Mouse (Mus musculus): ENCODE measurements around the gene Scand1. TPM values are rescaled to one million over a fixed set of nuclear protein-coding genes. Genes with fewer than 3 reads are reported as not detected.

Scand1 gene
- polyA plus RNA-seq, 2 experiments = 74.1 to 97.7 TPM

GRCm38 (mm10) chr2:156309948-156310347, 2.6 kb downstream of the Scand1 start:
- Histone ChIP-seq H3K4me2 (replicated peaks; ENCODE audit: low read depth, low read length, severe bottlenecking) (no peak overlapping the region), H3K27ac (replicated peaks; ENCODE audit: low read depth, low read length) (no peak overlapping the region), H3K36me3 (ENCODE audit: control insufficient read depth, insufficient read depth, low read length) (peaks cover 33% of the 10 kb centered on the region), H3K4me1 (ENCODE audit: control insufficient read depth, insufficient read depth, low read length) (peaks cover 7% of the 10 kb centered on the region), H3K27me3 (ENCODE audit: control insufficient read depth, insufficient read depth, low read length) (no peaks in the 10 kb centered on the region), H3K9me3 (ENCODE audit: control insufficient read depth, low read length) (no peaks in the 10 kb centered on the region), H3K9ac (ENCODE audit: low read depth, low read length, severe bottlenecking) (no peak overlapping the region), H3K4me3 (replicated peaks; ENCODE audit: low read length) (no peak overlapping the region)
- no peak for TF ChIP-seq POLR2A (IDR thresholded peaks at IDR 0.05; ENCODE audit: borderline replicate concordance, extremely low read depth, insufficient read depth, insufficient read length)
- DNase-seq (ENCODE audit: low spot score) (no peak), ATAC-seq (ENCODE audit: low FRiP score, low read depth) (no peak)
- 89% methylated on average over 5 of the region's 5 CpGs for WGBS

GRCm38 (mm10) chr2:156307261-156307660, 5.2 kb downstream of the Scand1 start:
- Histone ChIP-seq H3K4me2 (replicated peaks; ENCODE audit: low read depth, low read length, severe bottlenecking) (no peak overlapping the region), H3K36me3 (ENCODE audit: control insufficient read depth, insufficient read depth, low read length) (peaks cover 60% of the 10 kb centered on the region), H3K27me3 (ENCODE audit: control insufficient read depth, insufficient read depth, low read length) (no peaks in the 10 kb centered on the region), H3K9ac (ENCODE audit: low read depth, low read length, severe bottlenecking) (no peak overlapping the region), H3K27ac (replicated peaks; ENCODE audit: low read depth, low read length) (no peak overlapping the region), H3K4me3 (replicated peaks; ENCODE audit: low read length) (no peak overlapping the region), H3K9me3 (ENCODE audit: control insufficient read depth, low read length) (no peaks in the 10 kb centered on the region), H3K4me1 (ENCODE audit: control insufficient read depth, insufficient read depth, low read length) (peaks cover 5% of the 10 kb centered on the region)
- 60% methylated on average over 5 of the region's 5 CpGs for WGBS
- DNase-seq (ENCODE audit: low spot score) (no peak), ATAC-seq (ENCODE audit: low FRiP score, low read depth) (no peak)
- no peak for TF ChIP-seq POLR2A (IDR thresholded peaks at IDR 0.05; ENCODE audit: borderline replicate concordance, extremely low read depth, insufficient read depth, insufficient read length)

GRCm38 (mm10) chr2:156305818-156306217, 6.7 kb downstream of the Scand1 start:
- 65% methylated on average over 2 of the region's 2 CpGs for WGBS

GRCm38 (mm10) chr2:156304351-156304750, 8.2 kb downstream of the Scand1 start:
- Histone ChIP-seq H3K36me3 (ENCODE audit: control insufficient read depth, insufficient read depth, low read length) (peaks cover 83% of the 10 kb centered on the region), H3K27ac (replicated peaks; ENCODE audit: low read depth, low read length) (no peak overlapping the region), H3K4me3 (replicated peaks; ENCODE audit: low read length) (no peak overlapping the region), H3K9ac (ENCODE audit: low read depth, low read length, severe bottlenecking) (no peak overlapping the region), H3K9me3 (ENCODE audit: control insufficient read depth, low read length) (no peaks in the 10 kb centered on the region), H3K27me3 (ENCODE audit: control insufficient read depth, insufficient read depth, low read length) (no peaks in the 10 kb centered on the region), H3K4me1 (ENCODE audit: control insufficient read depth, insufficient read depth, low read length) (no peaks in the 10 kb centered on the region), H3K4me2 (replicated peaks; ENCODE audit: low read depth, low read length, severe bottlenecking) (no peak overlapping the region)
- ATAC-seq (ENCODE audit: low FRiP score, low read depth) (no peak), DNase-seq (ENCODE audit: low spot score) (no peak)
- WGBS = 95% methylated on average over 4 of the region's 4 CpGs
- no peak for TF ChIP-seq POLR2A (IDR thresholded peaks at IDR 0.05; ENCODE audit: borderline replicate concordance, extremely low read depth, insufficient read depth, insufficient read length)

More at GRCm38 (mm10) chr2:156305818-156306217, 6.7 kb downstream of the Scand1 start:
- no peak for TF ChIP-seq POLR2A (IDR thresholded peaks at IDR 0.05; ENCODE audit: borderline replicate concordance, extremely low read depth, insufficient read depth, insufficient read length)
- peaks cover 72% of the 10 kb centered on the region for H3K36me3 ChIP-seq (ENCODE audit: control insufficient read depth, insufficient read depth, low read length)
- no peak overlapping the region for H3K4me2 ChIP-seq (replicated peaks; ENCODE audit: low read depth, low read length, severe bottlenecking)
- no peak overlapping the region for H3K9ac ChIP-seq (ENCODE audit: low read depth, low read length, severe bottlenecking)
- no peaks in the 10 kb centered on the region for H3K27me3 ChIP-seq (ENCODE audit: control insufficient read depth, insufficient read depth, low read length)
- peak; percentile 48; the same call in 1 of the 2 replicates for ATAC-seq (ENCODE audit: low FRiP score, low read depth)
- H3K4me3 ChIP-seq (replicated peaks; ENCODE audit: low read length) = no peak overlapping the region
- no peak overlapping the region for H3K27ac ChIP-seq (replicated peaks; ENCODE audit: low read depth, low read length)
- H3K9me3 ChIP-seq (ENCODE audit: control insufficient read depth, low read length) = no peaks in the 10 kb centered on the region
- H3K4me1 ChIP-seq (ENCODE audit: control insufficient read depth, insufficient read depth, low read length) = no peaks in the 10 kb centered on the region
- peak; percentile 52 for DNase-seq (ENCODE audit: low spot score)

GRCm38 (mm10) chr2:156302063-156302462, 10.4 kb downstream of the Scand1 start:
- peaks cover 84% of the 10 kb centered on the region for H3K36me3 ChIP-seq (ENCODE audit: control insufficient read depth, insufficient read depth, low read length)
- 86% methylated on average over 4 of the region's 4 CpGs for WGBS

GRCm38 (mm10) chr2:156298458-156298857, 14.0 kb downstream of the Scand1 start:
- Histone ChIP-seq H3K27ac (replicated peaks; ENCODE audit: low read depth, low read length) (no peak overlapping the region), H3K9ac (ENCODE audit: low read depth, low read length, severe bottlenecking) (no peak overlapping the region), H3K9me3 (ENCODE audit: control insufficient read depth, low read length) (no peaks in the 10 kb centered on the region), H3K4me2 (replicated peaks; ENCODE audit: low read depth, low read length, severe bottlenecking) (no peak overlapping the region), H3K4me1 (ENCODE audit: control insufficient read depth, insufficient read depth, low read length) (no peaks in the 10 kb centered on the region), H3K36me3 (ENCODE audit: control insufficient read depth, insufficient read depth, low read length) (peaks cover 86% of the 10 kb centered on the region), H3K27me3 (ENCODE audit: control insufficient read depth, insufficient read depth, low read length) (no peaks in the 10 kb centered on the region), H3K4me3 (replicated peaks; ENCODE audit: low read length) (no peak overlapping the region)
- WGBS = 93% methylated on average over 7 of the region's 7 CpGs
- ATAC-seq (ENCODE audit: low FRiP score, low read depth) = no peak
- no peak for DNase-seq (ENCODE audit: low spot score)
- TF ChIP-seq POLR2A (IDR thresholded peaks at IDR 0.05; ENCODE audit: borderline replicate concordance, extremely low read depth, insufficient read depth, insufficient read length) = no peak

More at GRCm38 (mm10) chr2:156302063-156302462, 10.4 kb downstream of the Scand1 start:
- Histone ChIP-seq H3K9me3 (ENCODE audit: control insufficient read depth, low read length) (no peaks in the 10 kb centered on the region), H3K4me3 (replicated peaks; ENCODE audit: low read length) (no peak overlapping the region), H3K4me1 (ENCODE audit: control insufficient read depth, insufficient read depth, low read length) (no peaks in the 10 kb centered on the region), H3K9ac (ENCODE audit: low read depth, low read length, severe bottlenecking) (no peak overlapping the region), H3K4me2 (replicated peaks; ENCODE audit: low read depth, low read length, severe bottlenecking) (no peak overlapping the region), H3K27ac (replicated peaks; ENCODE audit: low read depth, low read length) (no peak overlapping the region), H3K27me3 (ENCODE audit: control insufficient read depth, insufficient read depth, low read length) (no peaks in the 10 kb centered on the region)
- no peak for DNase-seq (ENCODE audit: low spot score)
- no peak for ATAC-seq (ENCODE audit: low FRiP score, low read depth)
- TF ChIP-seq POLR2A (IDR thresholded peaks at IDR 0.05; ENCODE audit: borderline replicate concordance, extremely low read depth, insufficient read depth, insufficient read length) = no peak
